16 mouse cellular contexts compared by ENCODE assay signal in genomic region chr2:4986798-4987197, GRCm38 (mm10). TPM values are rescaled to one million over a fixed set of nuclear protein-coding genes. Genes with fewer than 3 reads are reported as not detected.
"Had no signal": no experiment of that assay in that cellular context is flagged by ENCODE, and none has a peak within 500 bp of the region (broad histone marks: within the 10 kb centered on the region; RNA-seq: fewer than 3 reads in every experiment).

No protein-coding gene starts in this region.

- H3K4me1 ChIP-seq: liver, embryonic 12.5 days; midbrain, embryonic 13.5 days; midbrain, embryonic 15.5 days; neural tube, embryonic 12.5 days; stomach, embryonic 15.5 days had no signal

- ATAC-seq: liver, embryonic 12.5 days; midbrain, embryonic 13.5 days; midbrain, embryonic 15.5 days had no signal

- H3K4me3 ChIP-seq: liver, embryonic 12.5 days; midbrain, embryonic 13.5 days; midbrain, embryonic 15.5 days; neural tube, embryonic 12.5 days; stomach, embryonic 15.5 days had no signal

- H3K9ac ChIP-seq: liver, embryonic 12.5 days; liver, embryonic 14.5 days; midbrain, embryonic 13.5 days; midbrain, embryonic 15.5 days; neural tube, embryonic 12.5 days; stomach, embryonic 15.5 days had no signal

- DNase-seq: right cerebral cortex, postnatal 14 days; thymus, adult 2 months; thymus, postnatal 14 days; thymus, postnatal 36 days had no signal

- H3K27ac ChIP-seq: liver, embryonic 12.5 days; liver, embryonic 14.5 days; midbrain, embryonic 13.5 days; midbrain, embryonic 15.5 days; neural tube, embryonic 12.5 days; stomach, embryonic 15.5 days; stomach, postnatal 0 days had no signal

- H3K36me3 ChIP-seq: midbrain, embryonic 15.5 days; stomach, embryonic 15.5 days had no signal

- H3K9me3 ChIP-seq: liver, embryonic 12.5 days; midbrain, embryonic 13.5 days; midbrain, embryonic 15.5 days; neural tube, embryonic 12.5 days; stomach, embryonic 15.5 days had no signal

- H3K4me2 ChIP-seq: liver, embryonic 12.5 days; midbrain, embryonic 11.5 days; midbrain, embryonic 13.5 days; midbrain, embryonic 15.5 days; neural tube, embryonic 12.5 days; stomach, embryonic 15.5 days had no signal

- H3K27me3 ChIP-seq: liver, embryonic 12.5 days; midbrain, embryonic 13.5 days; midbrain, embryonic 15.5 days; neural tube, embryonic 12.5 days; stomach, embryonic 15.5 days had no signal

RNA-seq across cellular contexts. Expression of gene Ucma, which starts 10.9 kb away (rescaled TPM):
- polyA plus RNA-seq: liver, embryonic 12.5 days; liver, embryonic 14.5 days; liver, embryonic 16.5 days; midbrain, embryonic 11.5 days; midbrain, embryonic 13.5 days; neural tube, embryonic 12.5 days; neural tube, embryonic 14.5 days; spleen, adult 2 months; stomach, embryonic 15.5 days; stomach, postnatal 0 days; testis, adult 2 months had no signal
